Mouse (Mus musculus): ENCODE results near the gene Abca17. TPM values are rescaled to one million over a fixed set of nuclear protein-coding genes. Genes with fewer than 3 reads are reported as not detected.

Abca17 gene
- polyA plus RNA-seq, 1 experiment from 2014 or later, result 0.06 TPM

DNA sequence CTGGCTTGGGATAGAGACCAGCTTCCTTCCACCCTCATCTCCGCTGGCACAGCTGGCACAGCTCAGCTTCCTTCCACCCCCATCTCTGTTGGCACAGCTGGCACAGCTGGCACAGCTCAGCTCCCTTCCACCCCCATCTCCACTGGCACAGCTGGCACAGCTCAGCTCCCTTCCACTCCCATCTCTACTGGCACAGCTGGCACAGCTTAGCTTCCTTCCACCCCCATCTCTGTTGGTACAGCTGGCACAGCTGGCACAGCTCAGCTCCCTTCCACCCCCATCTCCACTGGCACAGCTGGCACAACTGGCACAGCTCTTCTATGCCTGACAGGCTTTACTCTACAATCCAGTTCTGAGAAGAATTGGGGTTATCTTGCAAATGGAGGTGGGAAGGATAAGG is 83.7 kb downstream of the Abca17 start:
- Histone ChIP-seq H3K4me2 (no peak overlapping the region), H3K4me3 (ENCODE audit: low read depth, low read length) (no peak overlapping the region), H3K4me1 (ENCODE audit: control insufficient read depth, insufficient read depth, low read length) (no peaks in the 10 kb centered on the region), H3K36me3 (ENCODE audit: control insufficient read depth, insufficient read depth, low read length) (no peaks in the 10 kb centered on the region), H3K9me3 (replicated peaks; ENCODE audit: control insufficient read depth, low read length) (no peaks in the 10 kb centered on the region), H3K9ac (ENCODE audit: low read depth, low read length) (no peak overlapping the region), H3K27me3 (ENCODE audit: control insufficient read depth, insufficient read depth, low read length) (no peaks in the 10 kb centered on the region), H3K27ac (ENCODE audit: low read depth, low read length) (no peak overlapping the region)
- ATAC-seq (replicated peaks; ENCODE audit: insufficient number of reproducible peaks, low FRiP score, low TSS enrichment), result no peak
- WGBS (ENCODE audit: insufficient replicate concordance), result 79% methylated on average over 1 of the region's 1 CpGs

DNA sequence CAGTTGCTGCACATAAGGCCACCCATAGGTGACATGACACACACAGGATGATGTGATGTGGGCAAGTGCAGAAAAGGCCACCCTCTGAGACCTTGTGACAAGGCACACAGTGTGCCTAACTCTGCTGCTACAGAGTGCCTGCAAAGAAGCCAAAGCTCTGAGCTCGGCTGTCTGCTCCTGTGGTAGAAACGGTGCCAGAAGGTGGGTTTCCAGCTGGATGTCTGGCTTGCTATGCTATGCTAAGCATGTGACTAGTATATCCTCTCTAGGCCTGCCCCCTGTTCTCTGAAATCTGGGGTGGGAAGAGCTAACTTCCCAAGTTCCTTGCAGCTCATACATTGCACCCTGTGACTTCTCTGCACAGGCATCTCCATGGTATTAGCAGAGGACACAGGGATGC is 86.1 kb downstream of the Abca17 start:
- 85% methylated on average over 2 of the region's 2 CpGs for WGBS (ENCODE audit: insufficient replicate concordance)
- no peak for ATAC-seq (replicated peaks; ENCODE audit: insufficient number of reproducible peaks, low FRiP score, low TSS enrichment)

DNA sequence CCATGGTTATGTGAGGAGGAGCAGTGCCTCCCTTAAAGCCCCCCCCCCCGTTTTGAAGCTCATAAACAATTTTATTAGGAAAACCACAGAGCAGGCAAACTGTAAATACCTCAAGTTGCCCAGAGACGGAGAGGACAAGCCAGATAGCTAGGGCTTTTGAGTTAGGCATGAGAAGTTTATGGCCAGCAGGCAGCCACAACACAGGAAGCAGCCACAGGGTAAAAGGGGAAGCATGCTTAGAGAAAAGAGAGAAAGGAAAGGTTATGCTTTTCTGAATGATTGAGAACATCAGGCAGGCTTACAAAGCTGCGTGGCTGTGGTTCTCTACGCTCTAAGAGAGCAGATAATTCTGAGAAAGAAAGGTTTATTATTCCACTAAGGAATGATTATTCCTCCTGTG is 90.4 kb downstream of the Abca17 start:
- H3K27ac ChIP-seq (ENCODE audit: low read depth, low read length), result no peak overlapping the region

More for the DNA sequence above, 86.1 kb downstream of the Abca17 start:
- Histone ChIP-seq H3K4me2 (no peak overlapping the region), H3K36me3 (ENCODE audit: control insufficient read depth, insufficient read depth, low read length) (no peaks in the 10 kb centered on the region), H3K27ac (ENCODE audit: low read depth, low read length) (no peak overlapping the region), H3K4me1 (ENCODE audit: control insufficient read depth, insufficient read depth, low read length) (no peaks in the 10 kb centered on the region), H3K4me3 (ENCODE audit: low read depth, low read length) (no peak overlapping the region), H3K9ac (ENCODE audit: low read depth, low read length) (no peak overlapping the region), H3K9me3 (replicated peaks; ENCODE audit: control insufficient read depth, low read length) (no peaks in the 10 kb centered on the region), H3K27me3 (ENCODE audit: control insufficient read depth, insufficient read depth, low read length) (no peaks in the 10 kb centered on the region)

DNA sequence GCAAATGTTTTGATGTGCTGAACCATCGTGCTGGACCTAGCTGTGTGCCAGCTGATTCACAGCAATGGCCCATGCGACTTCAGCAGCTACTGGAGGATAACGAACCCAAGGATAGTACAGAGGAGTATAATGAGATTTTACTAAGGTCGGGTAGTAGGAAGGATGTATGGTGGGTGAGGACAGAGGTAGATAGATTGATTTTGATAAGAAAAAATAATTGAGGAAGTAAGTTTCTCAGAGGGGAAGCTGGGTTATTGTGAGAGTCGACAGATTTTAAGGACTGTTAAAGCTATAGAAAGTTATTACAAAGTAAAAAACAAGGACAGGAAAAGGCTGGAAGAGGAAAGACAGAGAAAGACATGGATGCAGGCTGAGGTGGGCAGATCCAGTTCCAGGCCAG is 91.2 kb downstream of the Abca17 start:
- Histone ChIP-seq H3K4me3 (ENCODE audit: low read depth, low read length) (no peak overlapping the region), H3K27ac (ENCODE audit: low read depth, low read length) (no peak overlapping the region), H3K4me1 (ENCODE audit: control insufficient read depth, insufficient read depth, low read length) (no peaks in the 10 kb centered on the region), H3K9ac (ENCODE audit: low read depth, low read length) (no peak overlapping the region), H3K4me2 (no peak overlapping the region), H3K36me3 (ENCODE audit: control insufficient read depth, insufficient read depth, low read length) (no peaks in the 10 kb centered on the region), H3K9me3 (replicated peaks; ENCODE audit: control insufficient read depth, low read length) (no peaks in the 10 kb centered on the region), H3K27me3 (ENCODE audit: control insufficient read depth, insufficient read depth, low read length) (no peaks in the 10 kb centered on the region)
- 69% methylated on average over 5 of the region's 5 CpGs for WGBS (ENCODE audit: insufficient replicate concordance)
- no peak for ATAC-seq (replicated peaks; ENCODE audit: insufficient number of reproducible peaks, low FRiP score, low TSS enrichment)

More for the DNA sequence above, 90.4 kb downstream of the Abca17 start:
- no peaks in the 10 kb centered on the region for H3K4me1 ChIP-seq (ENCODE audit: control insufficient read depth, insufficient read depth, low read length)
- no peaks in the 10 kb centered on the region for H3K27me3 ChIP-seq (ENCODE audit: control insufficient read depth, insufficient read depth, low read length)
- no peaks in the 10 kb centered on the region for H3K36me3 ChIP-seq (ENCODE audit: control insufficient read depth, insufficient read depth, low read length)
- no peak overlapping the region for H3K9ac ChIP-seq (ENCODE audit: low read depth, low read length)
- no peaks in the 10 kb centered on the region for H3K9me3 ChIP-seq (replicated peaks; ENCODE audit: control insufficient read depth, low read length)
- no peak overlapping the region for H3K4me2 ChIP-seq
- 65% methylated on average over 4 of the region's 4 CpGs for WGBS (ENCODE audit: insufficient replicate concordance)
- H3K4me3 ChIP-seq (ENCODE audit: low read depth, low read length), result no peak overlapping the region
- ATAC-seq (replicated peaks; ENCODE audit: insufficient number of reproducible peaks, low FRiP score, low TSS enrichment), result no peak

DNA sequence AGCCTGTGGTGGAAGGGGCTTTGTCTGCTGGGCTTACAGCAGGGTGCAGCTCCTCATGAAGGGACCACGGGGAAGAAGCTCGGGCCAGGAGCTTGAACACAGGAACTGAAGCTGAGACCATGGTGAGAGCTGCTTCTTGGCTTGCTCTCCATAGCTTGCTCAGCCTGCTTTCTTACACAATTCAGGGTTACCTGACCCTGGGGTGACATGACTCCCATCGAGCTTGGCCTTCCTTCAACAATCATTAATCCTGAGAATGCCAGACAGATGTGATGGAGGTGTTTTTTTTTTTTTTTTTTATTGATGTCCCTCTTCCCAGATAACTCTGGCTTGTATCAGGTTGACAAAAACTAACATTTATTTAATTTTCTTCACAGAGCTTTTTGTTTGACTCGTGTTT is 91.9 kb downstream of the Abca17 start:
- no peaks in the 10 kb centered on the region for H3K4me1 ChIP-seq (ENCODE audit: control insufficient read depth, insufficient read depth, low read length)
- WGBS (ENCODE audit: insufficient replicate concordance), result 67% methylated on average over 4 of the region's 4 CpGs
- H3K4me2 ChIP-seq, result no peak overlapping the region
- no peak overlapping the region for H3K4me3 ChIP-seq (ENCODE audit: low read depth, low read length)
- H3K9ac ChIP-seq (ENCODE audit: low read depth, low read length), result no peak overlapping the region
- H3K27me3 ChIP-seq (ENCODE audit: control insufficient read depth, insufficient read depth, low read length), result no peaks in the 10 kb centered on the region
- H3K27ac ChIP-seq (ENCODE audit: low read depth, low read length), result no peak overlapping the region
- no peaks in the 10 kb centered on the region for H3K36me3 ChIP-seq (ENCODE audit: control insufficient read depth, insufficient read depth, low read length)
- ATAC-seq (replicated peaks; ENCODE audit: insufficient number of reproducible peaks, low FRiP score, low TSS enrichment), result no peak
- no peaks in the 10 kb centered on the region for H3K9me3 ChIP-seq (replicated peaks; ENCODE audit: control insufficient read depth, low read length)

DNA sequence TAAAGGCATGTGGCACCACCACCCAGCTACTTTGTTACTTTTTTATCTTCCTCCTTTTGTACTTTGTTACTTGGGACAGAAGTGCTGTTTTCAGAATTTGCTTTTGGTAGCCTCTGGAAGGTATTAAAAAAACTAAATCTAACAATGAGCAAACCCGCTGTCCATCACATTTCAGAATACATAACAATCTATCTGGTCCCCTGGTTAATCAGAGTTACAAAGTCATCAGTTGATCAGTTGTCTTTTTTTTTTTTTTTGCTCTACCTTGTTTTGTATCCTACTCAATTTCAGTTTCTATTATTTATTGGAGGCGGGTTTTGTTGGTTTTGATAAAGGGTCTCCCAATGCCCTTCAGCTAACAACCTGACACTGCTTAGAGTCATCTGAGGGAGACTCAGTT is 98.5 kb downstream of the Abca17 start:
- Histone ChIP-seq H3K4me3 (ENCODE audit: low read depth, low read length) (no peak overlapping the region), H3K9ac (ENCODE audit: low read depth, low read length) (no peak overlapping the region; the same call in 1 of the 2 replicates), H3K9me3 (replicated peaks; ENCODE audit: control insufficient read depth, low read length) (no peaks in the 10 kb centered on the region), H3K4me1 (ENCODE audit: control insufficient read depth, insufficient read depth, low read length) (peaks cover 10% of the 10 kb centered on the region), H3K27me3 (ENCODE audit: control insufficient read depth, insufficient read depth, low read length) (no peaks in the 10 kb centered on the region), H3K27ac (ENCODE audit: low read depth, low read length) (0 out of 2 replicates have a peak overlapping the region, but pooled peaks have one; percentile 89), H3K4me2 (peak overlapping the region; percentile 84), H3K36me3 (ENCODE audit: control insufficient read depth, insufficient read depth, low read length) (peaks cover 14% of the 10 kb centered on the region)
- ATAC-seq (replicated peaks; ENCODE audit: insufficient number of reproducible peaks, low FRiP score, low TSS enrichment), result no peak
- WGBS (ENCODE audit: insufficient replicate concordance), result 87% methylated on average over 2 of the region's 2 CpGs

DNA sequence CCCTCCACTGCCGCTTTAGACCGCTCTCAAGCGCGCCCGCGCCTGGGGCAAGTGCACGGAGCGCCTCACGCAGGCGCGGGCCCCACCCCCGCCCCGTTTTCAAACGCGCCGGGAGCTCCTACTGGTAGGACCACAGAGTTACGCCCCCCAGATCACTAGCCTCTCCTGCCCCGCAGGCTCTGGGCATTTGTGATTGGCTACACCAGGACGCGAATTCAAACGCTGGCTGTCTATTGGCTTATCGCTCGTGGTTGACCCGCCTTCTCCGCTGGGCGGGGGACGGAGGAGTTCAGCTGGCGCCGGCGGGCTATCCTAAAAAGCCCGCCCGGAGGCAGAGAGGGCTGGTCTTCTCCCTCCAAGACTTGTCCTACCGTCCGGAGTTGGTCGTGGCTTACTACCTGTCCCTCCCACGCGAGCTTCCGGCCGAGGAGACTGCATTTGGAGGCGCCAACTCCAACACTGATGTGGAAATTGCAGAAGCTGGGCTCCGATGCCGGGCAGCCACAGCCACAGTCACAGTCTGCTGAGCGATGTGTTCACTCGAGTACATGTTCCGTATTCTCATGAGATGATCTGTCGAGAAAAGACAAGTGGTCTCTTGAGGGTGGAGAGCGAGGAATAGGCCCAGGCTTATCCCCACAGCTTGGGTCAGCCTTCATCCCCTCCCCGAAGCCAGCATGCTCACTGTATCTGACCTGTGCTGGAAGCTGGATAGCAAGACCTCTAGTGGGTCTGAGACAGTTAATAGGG is 99.4 kb downstream of the Abca17 start, which contains the start of gene Ccnf:
Gene Ccnf (minus strand): TSS at position 165 of the 750 bp plus-strand sequence.
- Histone ChIP-seq H3K4me3 (ENCODE audit: low read depth, low read length) (peak within 1 kb of the TSS; percentile 85), H3K27ac (ENCODE audit: low read depth, low read length) (peak within 1 kb of the TSS; percentile 89), H3K9ac (ENCODE audit: low read depth, low read length) (peak within 1 kb of the TSS; percentile 95), H3K36me3 (ENCODE audit: control insufficient read depth, insufficient read depth, low read length) (peaks cover 15% of the 10 kb centered on the region), H3K4me1 (ENCODE audit: control insufficient read depth, insufficient read depth, low read length) (peaks cover 10% of the 10 kb centered on the region), H3K9me3 (replicated peaks; ENCODE audit: control insufficient read depth, low read length) (no peaks in the 10 kb centered on the region), H3K27me3 (ENCODE audit: control insufficient read depth, insufficient read depth, low read length) (no peaks in the 10 kb centered on the region), H3K4me2 (peak within 1 kb of the TSS; percentile 84)
- ATAC-seq (replicated peaks; ENCODE audit: insufficient number of reproducible peaks, low FRiP score, low TSS enrichment), result peak; percentile 100
- WGBS (ENCODE audit: insufficient replicate concordance), result under 1% methylated on average over 48 of the region's 48 CpGs

DNA sequence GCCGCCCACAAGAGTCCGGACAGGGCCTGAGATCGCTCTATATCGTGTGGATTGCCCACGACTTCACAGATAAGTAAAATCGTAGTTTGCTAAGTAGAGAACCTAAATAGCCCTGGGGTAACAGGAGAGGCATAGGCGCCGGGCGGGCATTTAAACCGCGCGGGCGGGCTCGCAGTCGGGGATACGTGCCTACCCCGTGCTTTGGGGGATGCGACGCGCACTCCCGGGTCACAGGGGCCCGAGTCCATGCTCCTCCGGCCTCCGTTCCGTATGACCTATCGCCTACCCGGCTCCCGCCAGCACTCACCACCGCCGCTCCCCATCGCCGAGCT is 99.9 kb downstream of the Abca17 start:
- ATAC-seq (replicated peaks; ENCODE audit: insufficient number of reproducible peaks, low FRiP score, low TSS enrichment), result no peak
- H3K27ac ChIP-seq (ENCODE audit: low read depth, low read length), result peak overlapping the region; percentile 71; the same call in 1 of the 2 replicates
- H3K4me3 ChIP-seq (ENCODE audit: low read depth, low read length), result peak overlapping the region; percentile 85

DNA sequence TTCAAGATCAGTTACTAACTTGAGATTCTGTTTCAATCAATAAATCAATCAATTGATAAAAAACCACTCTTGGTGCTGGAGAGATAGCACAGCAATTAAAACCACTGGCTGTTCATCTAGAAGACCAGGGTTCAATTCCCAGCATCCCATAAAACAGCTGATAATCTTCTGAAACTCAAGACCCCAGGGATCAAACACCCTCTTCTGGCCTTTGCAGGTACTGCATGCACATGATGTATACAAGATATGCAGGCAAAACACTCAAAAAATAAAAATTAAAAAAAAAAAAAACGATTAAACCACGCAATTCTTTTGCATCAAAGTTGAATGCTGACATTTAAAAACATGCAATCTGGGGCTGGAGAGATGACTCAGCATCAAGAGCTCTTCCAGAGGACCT is 102.2 kb downstream of the Abca17 start:
- WGBS (ENCODE audit: insufficient replicate concordance), result 94% methylated on average over 2 of the region's 2 CpGs
- Histone ChIP-seq H3K27ac (ENCODE audit: low read depth, low read length) (no peak overlapping the region), H3K9me3 (replicated peaks; ENCODE audit: control insufficient read depth, low read length) (peaks cover 5% of the 10 kb centered on the region), H3K9ac (ENCODE audit: low read depth, low read length) (no peak overlapping the region), H3K36me3 (ENCODE audit: control insufficient read depth, insufficient read depth, low read length) (peaks cover 36% of the 10 kb centered on the region), H3K4me3 (ENCODE audit: low read depth, low read length) (no peak overlapping the region), H3K4me2 (no peak overlapping the region), H3K27me3 (ENCODE audit: control insufficient read depth, insufficient read depth, low read length) (no peaks in the 10 kb centered on the region), H3K4me1 (ENCODE audit: control insufficient read depth, insufficient read depth, low read length) (peaks cover 10% of the 10 kb centered on the region)
- ATAC-seq (replicated peaks; ENCODE audit: insufficient number of reproducible peaks, low FRiP score, low TSS enrichment), result no peak

More for the DNA sequence above, 99.9 kb downstream of the Abca17 start:
- 1% methylated on average over 32 of the region's 32 CpGs for WGBS (ENCODE audit: insufficient replicate concordance)
- H3K9ac ChIP-seq (ENCODE audit: low read depth, low read length), result peak overlapping the region; percentile 95
- H3K27me3 ChIP-seq (ENCODE audit: control insufficient read depth, insufficient read depth, low read length), result no peaks in the 10 kb centered on the region
- H3K9me3 ChIP-seq (replicated peaks; ENCODE audit: control insufficient read depth, low read length), result no peaks in the 10 kb centered on the region
- peak overlapping the region; percentile 79 for H3K4me2 ChIP-seq
- peaks cover 18% of the 10 kb centered on the region for H3K36me3 ChIP-seq (ENCODE audit: control insufficient read depth, insufficient read depth, low read length)
- H3K4me1 ChIP-seq (ENCODE audit: control insufficient read depth, insufficient read depth, low read length), result peaks cover 10% of the 10 kb centered on the region
